Mouse (Mus musculus) heart, adult 18-20 months (tissue): Measurements from ENCODE around the gene Col20a1. TPM values are rescaled to one million over a fixed set of nuclear protein-coding genes. Genes with fewer than 3 reads are reported as not detected.

ENCODE experiments used
- DNase-seq, 2 experiments: peaks; one replicate each; pipeline ENCODE4 v3.0.0; 2021 to 2022; ENCODE audit warnings: mixed read lengths in 1 of 2
- long read RNA-seq, 2 experiments: library from polyadenylated mRNA; stranded (forward); transcript quantifications; one replicate each; pipeline ENCODE4 v2.0.0; 2021
- total RNA-seq, 2 experiments: library from RNA; stranded (reverse); gene quantifications; 2 replicates each; pipeline ENCODE4 v1.2.3; 2021

Gene Col20a1
- total RNA-seq, result under 1 TPM; 0.37 to 0.46 TPM
- long read RNA-seq, experiment 1, result 0 reads
- long read RNA-seq, experiment 2, result 0 reads

- DNase-seq, result no peak
Observed at GRCm38 (mm10) chr2:180986449-180986848, at the start of gene Col20a1. Gene Col20a1, plus strand, starts transcription at chr2:180986535.

- peak; percentile 25 to 31 for DNase-seq
Observed at GRCm38 (mm10) chr2:180940187-180940586, 46.1 kb upstream of the Col20a1 start.

- no peak for DNase-seq
Observed at GRCm38 (mm10) chr2:180941869-180942268, 44.5 kb upstream of the Col20a1 start.

GRCm38 (mm10) chr2:180949947-180950346 lies 36.4 kb upstream of the Col20a1 start:
- DNase-seq, result no peak

GRCm38 (mm10) chr2:180952731-180953171 lies 33.6 kb upstream of the Col20a1 start:
- no peak for DNase-seq

GRCm38 (mm10) chr2:180953638-180954037 lies 32.7 kb upstream of the Col20a1 start:
- no peak for DNase-seq

GRCm38 (mm10) chr2:180954061-180955047 lies 32.0 kb upstream of the Col20a1 start, which contains the start of gene Nkain4:
Gene Nkain4, minus strand, starts transcription at chr2:180954699.
- peak; percentile 32 to 44 for DNase-seq

GRCm38 (mm10) chr2:180959605-180960004 lies 26.7 kb upstream of the Col20a1 start:
- DNase-seq, result no peak

- no peak for DNase-seq
Observed at GRCm38 (mm10) chr2:180960187-180960586, 26.1 kb upstream of the Col20a1 start.

- peak in 1 of 2 experiments; percentile 37 for DNase-seq
Observed at GRCm38 (mm10) chr2:180962616-180963308, 23.6 kb upstream of the Col20a1 start.

GRCm38 (mm10) chr2:180963956-180964355 lies 22.4 kb upstream of the Col20a1 start:
- peak; percentile 61 to 87 for DNase-seq

- peak in 1 of 2 experiments; percentile 29 for DNase-seq
Observed at GRCm38 (mm10) chr2:180966092-180966882, 20.0 kb upstream of the Col20a1 start.

- peak; percentile 96 for DNase-seq
Observed at GRCm38 (mm10) chr2:180967010-180967763, 19.1 kb upstream of the Col20a1 start, which contains the start of gene Arfgap1. Gene Arfgap1, plus strand, starts transcription at chr2:180967225.

GRCm38 (mm10) chr2:180981133-180981532 lies 5.2 kb upstream of the Col20a1 start:
- DNase-seq, result no peak

GRCm38 (mm10) chr2:180985635-180986034 lies 700 bp upstream of the Col20a1 start:
- no peak for DNase-seq

- DNase-seq, result no peak
Observed at GRCm38 (mm10) chr2:180987001-180987400, 666 bp downstream of the Col20a1 start.

- DNase-seq, result no peak
Observed at GRCm38 (mm10) chr2:180987432-180988030, 1.2 kb downstream of the Col20a1 start.

GRCm38 (mm10) chr2:180988347-180988913 lies 2.1 kb downstream of the Col20a1 start:
- DNase-seq, result no peak

- no peak for DNase-seq
Observed at GRCm38 (mm10) chr2:180988948-180989347, 2.6 kb downstream of the Col20a1 start.

GRCm38 (mm10) chr2:180990347-180990746 lies 4.0 kb downstream of the Col20a1 start:
- no peak for DNase-seq
